Mouse (Mus musculus): ENCODE measurements at regions not wholly inside any gene's neighbourhood (a gene's known extent, or its start where the extent isn't known, plus 50 kb on each side); places are given as distances from the start of the nearest gene placed in this dataset.
A peak's percentile ranks its signal among the peaks of the same experiment; 100 is the strongest.

- no peak for DNase-seq
Observed at GRCm38 (mm10) chr5:75346836-75347773, 195.0 kb downstream of the Pdgfra start.

- DNase-seq = no peak
Observed at GRCm38 (mm10) chr5:75347774-75348116, 195.7 kb downstream of the Pdgfra start.

DNA sequence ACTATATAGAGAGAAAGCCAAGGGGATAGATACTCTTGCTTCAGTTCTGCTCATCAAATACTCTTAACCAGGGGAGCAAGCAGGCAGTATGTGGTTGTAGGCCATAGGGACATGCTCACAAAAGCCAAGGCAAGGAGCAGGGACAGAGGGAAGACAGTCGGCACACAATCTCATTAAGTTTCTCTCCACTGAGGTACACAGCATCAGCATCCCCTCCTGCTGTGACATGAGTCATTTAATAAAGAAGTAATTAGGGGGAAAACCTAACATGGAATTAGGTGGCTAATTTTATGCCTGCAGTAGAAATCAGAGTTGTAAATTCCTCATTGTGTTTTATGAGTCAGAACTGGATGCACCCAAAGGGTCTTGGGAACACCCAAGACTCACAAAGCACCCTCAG lies 203.2 kb downstream of the Pdgfra start:
- DNase-seq = no peak

DNA sequence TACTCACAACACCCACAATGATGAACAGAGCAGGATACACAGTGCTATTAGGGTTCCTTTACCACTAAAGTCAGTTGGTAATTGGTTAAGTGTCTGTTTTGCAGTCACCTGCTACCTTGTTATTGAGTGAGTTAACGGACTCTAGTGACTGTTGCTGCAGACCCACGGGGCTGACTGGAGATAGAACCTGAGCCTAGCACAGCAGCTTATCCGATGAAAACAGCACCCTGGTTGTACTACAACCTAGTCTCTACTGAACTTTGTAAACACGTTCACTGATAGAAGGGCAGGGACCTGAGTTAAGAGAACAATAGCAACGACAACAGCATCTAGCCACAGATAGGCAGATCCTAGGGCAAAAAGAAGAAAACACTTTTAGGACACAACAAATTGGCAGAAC lies 206.8 kb downstream of the Pdgfra start:
- no peak for DNase-seq

DNA sequence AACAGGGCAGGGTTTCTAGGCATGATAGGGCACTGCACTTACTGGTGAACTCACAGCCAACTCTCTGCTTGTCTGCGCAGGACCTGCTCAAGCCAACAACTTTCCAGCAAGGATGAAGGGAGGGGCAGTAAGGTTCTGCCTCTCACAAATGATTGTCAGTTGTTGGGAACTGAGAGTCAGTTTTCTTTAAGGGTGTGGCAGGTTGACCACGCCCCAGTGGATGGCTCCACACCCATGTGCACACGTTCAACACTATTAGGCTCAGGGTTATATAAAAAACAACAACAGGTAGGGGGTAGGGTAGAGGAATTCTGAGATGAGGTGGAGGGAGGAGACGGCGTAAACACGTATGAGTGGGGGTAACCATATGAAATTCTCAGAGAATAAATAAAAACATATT lies 210.9 kb upstream of the Kit start:
- DNase-seq = no peak

DNA sequence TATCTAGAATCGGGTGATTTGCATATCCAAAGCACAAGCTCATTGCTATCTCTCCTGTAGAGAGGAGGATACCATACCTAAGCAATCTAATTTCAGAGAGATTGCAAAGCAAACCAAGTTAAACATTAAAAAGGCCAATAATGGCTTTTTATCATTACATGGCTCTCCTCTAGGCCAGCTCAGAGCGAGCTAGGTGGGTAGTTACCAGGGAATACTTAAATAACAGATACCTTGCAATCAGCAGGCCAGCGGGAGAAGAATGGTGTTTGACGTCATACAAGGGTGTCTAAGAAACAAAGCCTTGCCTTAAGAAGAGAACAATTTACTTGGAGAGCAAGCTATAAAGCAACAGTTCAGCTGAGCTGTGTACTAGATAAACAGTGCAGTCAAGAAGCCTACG lies 207.4 kb upstream of the Kit start:
- DNase-seq = no peak

GRCm38 (mm10) chr5:75368691-75369090 lies 206.0 kb upstream of the Kit start:
- no peak for DNase-seq

- DNase-seq = no peak
Observed at GRCm38 (mm10) chr5:75372849-75373248, 201.9 kb upstream of the Kit start.

- peak; percentile 44 for DNase-seq
Observed at GRCm38 (mm10) chr5:75377311-75378300, 197.1 kb upstream of the Kit start.

- peak; percentile 11 for DNase-seq
Observed at GRCm38 (mm10) chr5:75378655-75379054, 196.1 kb upstream of the Kit start.

DNA sequence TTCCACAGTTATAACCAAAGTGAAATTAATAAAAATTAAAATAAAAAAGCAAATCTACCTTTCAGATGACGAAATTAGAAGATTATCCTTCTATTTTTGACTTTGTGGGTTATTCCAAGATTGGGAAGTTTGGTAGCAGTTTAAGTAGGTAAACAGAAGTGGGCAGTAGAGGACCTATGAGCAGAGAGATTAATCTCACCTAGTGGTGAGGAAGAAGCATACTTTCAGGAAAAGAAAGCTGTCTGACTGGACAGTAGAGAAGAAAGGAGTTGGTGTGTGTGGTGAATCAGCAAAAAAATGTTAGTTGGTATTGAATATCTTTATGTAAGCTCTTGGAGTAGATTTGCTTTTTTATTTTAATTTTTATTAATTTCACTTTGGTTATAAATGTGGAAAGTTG lies 194.4 kb upstream of the Kit start:
- DNase-seq = no peak

DNA sequence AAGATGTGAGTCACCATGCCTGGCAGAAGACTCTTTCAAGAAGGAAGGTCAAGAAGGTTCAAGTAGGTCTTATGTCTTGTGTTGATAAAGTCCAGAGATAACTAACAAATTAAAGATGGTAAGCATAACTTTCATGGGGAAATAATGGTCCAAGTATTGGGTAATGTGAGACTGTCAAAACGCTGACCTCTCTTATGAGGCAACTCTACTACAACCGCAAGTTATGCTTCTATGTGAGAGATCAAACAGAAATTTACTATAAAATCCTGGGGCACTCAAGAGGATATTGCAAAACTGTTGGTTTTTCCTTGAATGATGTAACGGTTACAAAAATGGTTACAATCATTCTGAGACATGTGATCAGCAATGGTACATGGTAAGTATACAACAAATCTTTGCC lies 192.6 kb upstream of the Kit start:
- DNase-seq = no peak

DNA sequence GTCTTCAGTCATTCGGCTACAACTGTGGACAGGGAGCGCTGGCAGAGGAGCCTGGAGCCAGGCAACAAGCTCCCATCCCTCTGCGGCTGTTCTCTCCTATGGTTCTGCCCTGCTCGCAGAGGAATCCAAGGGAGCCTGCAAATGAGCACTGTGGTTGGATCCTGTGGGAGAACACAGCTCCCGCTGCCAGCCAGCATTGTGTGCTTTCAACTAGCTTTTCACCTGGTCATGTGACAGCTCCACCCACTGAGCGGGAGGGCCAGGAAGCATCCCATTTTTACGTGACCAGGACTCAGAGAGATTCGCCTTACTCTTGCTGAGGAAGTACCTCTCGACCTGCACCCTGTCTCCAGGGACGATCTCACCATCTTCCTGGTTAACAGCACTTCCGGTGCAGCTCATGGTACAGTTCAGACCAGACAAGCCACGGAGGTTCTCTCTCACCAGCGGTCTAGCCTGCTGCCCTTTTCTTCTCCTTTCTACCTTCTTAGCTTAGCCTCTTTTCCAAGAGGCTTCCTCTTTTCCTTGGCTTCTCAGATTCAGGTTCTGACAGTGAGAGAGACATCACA lies 186.7 kb upstream of the Kit start:
- DNase-seq = no peak

DNA sequence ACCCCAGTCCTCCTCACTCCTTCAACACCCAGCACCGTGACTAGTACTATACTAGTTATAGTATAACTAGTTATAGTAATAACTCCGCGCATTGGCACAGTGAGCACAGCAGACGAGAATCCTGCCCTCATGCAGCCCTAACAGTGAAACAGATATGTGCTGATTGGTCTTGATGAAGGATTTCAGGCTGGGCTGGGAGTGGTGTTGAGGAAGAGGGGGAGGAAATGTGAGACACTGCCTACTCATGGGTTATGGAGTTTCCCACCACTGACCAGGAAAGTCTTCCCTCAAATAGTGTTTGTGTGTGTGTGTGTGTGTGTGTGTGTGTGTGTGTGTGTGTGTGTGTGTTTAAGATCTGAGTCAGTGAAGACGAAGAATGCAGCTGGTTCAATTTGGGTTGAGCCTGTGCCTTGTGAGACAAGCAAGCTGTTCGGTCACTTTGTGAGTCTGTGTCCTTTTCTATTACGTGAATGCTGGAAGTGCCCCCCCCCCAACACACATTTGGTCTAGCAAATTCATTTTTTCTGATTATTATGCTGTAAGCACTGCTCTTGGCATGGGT lies 185.9 kb upstream of the Kit start:
- DNase-seq = no peak

GRCm38 (mm10) chr5:75389433-75389971 lies 185.2 kb upstream of the Kit start:
- DNase-seq = no peak

- DNase-seq = no peak
Observed at GRCm38 (mm10) chr5:75398820-75399219, 175.9 kb upstream of the Kit start.

DNA sequence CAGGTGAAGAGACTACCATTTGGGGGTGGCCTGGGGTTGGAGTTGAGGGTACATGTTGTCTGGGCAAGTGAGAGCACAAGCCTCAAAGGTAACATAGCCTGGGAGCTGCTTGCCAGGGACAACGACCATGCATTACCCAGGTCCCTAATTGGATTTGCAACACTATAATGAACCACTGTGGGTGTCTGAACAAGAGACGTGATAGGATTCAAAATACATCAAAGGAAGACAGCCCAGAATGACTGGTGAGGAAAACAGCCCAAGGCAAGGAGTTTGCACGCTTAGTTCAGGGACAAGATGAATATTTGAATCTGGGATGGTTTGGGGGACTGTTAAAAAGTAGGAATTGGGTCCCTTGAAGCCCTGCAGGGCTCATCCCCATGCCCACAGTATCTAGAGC lies 173.0 kb upstream of the Kit start:
- no peak for DNase-seq

- no peak for DNase-seq
Observed at GRCm38 (mm10) chr5:75402631-75403030, 172.1 kb upstream of the Kit start.

DNA sequence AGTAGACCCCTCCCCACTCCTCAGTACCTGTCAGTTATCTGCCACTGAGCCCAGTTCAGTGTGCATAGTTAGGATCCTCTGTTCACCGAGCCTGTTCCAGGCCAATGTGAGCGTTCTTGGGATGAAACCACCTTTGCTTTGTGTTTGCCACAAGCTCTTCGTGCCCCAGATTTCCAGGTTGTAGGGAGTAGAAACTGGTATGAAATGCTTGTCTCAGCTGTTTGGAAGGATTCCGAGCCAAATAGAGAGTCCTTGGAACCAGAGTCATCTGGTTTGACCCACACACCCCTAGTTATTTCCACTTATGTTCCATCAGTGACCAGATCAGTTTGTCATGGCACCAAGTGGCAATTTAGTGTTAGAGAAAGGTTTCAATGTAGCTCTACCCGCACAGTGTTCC lies 171.2 kb upstream of the Kit start:
- no peak for DNase-seq

DNA sequence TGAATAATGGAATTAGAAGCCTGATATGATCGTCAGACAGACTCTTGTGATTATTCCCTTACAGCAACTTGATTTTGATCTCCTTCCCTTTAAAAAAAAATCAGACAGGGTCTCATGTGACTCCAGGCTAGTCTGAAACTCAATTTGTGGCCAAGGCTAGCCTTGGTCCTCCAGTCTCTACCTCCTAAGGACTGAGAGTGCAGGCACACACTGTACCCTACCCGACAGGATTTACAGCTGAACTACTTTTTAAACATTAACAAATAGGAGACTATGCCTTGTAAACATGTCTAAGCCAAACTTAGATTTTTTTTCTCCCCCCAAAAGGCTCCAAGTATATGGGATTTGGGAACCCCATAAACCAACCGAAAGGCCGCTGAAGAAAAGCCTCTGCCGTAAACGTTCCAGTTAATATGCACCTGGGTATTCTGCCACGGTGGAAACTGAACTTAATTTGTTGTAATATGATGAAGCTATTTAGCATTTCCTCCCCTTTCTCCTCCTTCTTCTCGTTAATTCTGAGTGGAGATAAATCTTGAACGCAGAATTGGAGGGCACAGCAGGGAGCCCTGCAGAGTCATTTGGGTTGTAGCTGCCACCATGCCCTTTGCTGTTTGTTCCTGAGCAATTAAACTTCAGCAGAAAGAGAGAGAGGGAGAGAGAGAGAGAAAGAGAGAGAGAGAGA lies 170.0 kb upstream of the Kit start:
- DNase-seq = no peak

DNA sequence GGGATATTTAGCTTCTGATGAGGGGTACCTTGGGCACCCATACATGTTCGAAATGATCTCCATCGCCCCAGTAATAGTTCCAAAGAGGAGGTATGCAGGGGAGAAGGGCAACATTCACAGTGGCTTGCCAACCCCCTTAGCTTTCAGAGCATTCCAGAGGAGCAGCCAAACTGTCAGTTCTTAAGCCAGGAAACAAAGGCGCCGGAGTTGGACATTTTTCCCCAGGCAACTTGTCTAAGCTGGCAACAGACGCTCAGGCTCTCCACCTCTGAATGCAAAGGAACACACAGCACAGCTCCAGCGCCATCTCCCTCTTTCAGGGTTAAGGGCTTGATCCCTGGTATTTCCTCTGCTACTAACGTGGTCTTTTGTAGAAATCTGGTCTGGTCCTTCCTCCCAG lies 169.2 kb upstream of the Kit start:
- DNase-seq = no peak

DNA sequence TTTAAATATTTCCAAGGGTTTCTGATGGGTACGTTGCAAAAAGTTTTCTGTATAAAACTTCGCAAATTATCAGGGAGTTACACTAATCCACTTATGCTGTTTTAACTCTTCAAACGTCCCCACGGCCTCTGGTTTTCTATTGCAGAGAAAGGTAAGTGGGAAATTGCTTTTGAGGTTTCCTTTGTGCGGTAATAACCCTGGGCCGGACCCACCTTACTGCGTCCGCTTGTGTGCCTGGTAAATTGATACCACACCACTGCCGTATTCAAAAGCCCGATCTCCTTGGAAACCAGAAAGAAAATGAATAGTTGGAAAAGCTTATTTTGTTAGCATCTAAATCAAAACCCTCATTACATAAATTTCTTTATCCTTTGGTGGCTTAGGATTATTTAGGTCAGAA lies 167.0 kb upstream of the Kit start:
- no peak for DNase-seq
